Mouse (Mus musculus) brain, embryonic 14.5 days (tissue): ENCODE measurements at regions not wholly inside any gene's neighbourhood (a gene's known extent, or its start where the extent isn't known, plus 50 kb on each side); places are given as distances from the start of the nearest gene placed in this dataset.

Source experiments
- CTCF ChIP-seq: fragments of 200-500 bp; IDR thresholded peaks from 2 replicates; pipeline ENCODE4 v1.5.1; 2012; ENCODE audit warnings: inconsistent platforms, mild to moderate bottlenecking, moderate library complexity, borderline replicate concordance; ENCODE audit not compliant: insufficient read depth, insufficient read length; ENCODE audit errors: extremely low read depth
- POLR2A ChIP-seq: fragments of 200-500 bp; IDR thresholded peaks from 2 replicates; pipeline ENCODE4 v1.6.1; 2012; ENCODE audit warnings: mild to moderate bottlenecking, inconsistent platforms, borderline replicate concordance; ENCODE audit not compliant: poor library complexity, insufficient read depth, insufficient read length, severe bottlenecking; ENCODE audit errors: extremely low read depth

DNA sequence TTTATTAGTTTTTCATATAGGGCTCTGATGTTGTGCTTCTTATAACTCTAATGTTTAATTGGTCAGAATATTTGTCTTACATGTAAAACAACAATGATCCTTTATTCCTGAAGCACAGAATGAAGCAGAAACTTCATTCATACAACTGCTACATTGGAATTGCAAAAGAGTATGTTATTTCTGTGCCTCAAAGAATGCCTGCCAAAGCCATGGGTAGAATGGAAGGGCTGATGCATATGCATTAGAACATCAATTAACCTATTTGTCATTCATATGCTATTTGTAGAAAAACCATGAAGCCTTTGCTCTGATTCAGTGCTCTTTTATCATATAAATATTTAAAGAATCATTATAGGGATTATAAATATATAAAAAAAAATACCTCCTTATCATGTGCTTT is 1456.1 kb downstream of the Rapgef2 start:
- TF ChIP-seq POLR2A (no peak), CTCF (no peak)
